Mouse (Mus musculus): ENCODE measurements around the gene Cars2. TPM values are rescaled to one million over a fixed set of nuclear protein-coding genes. Genes with fewer than 3 reads are reported as not detected.
A peak's percentile ranks its signal among the peaks of the same experiment; 100 is the strongest.
"Not testable (repeated sequence)": the region's sequence is repeated elsewhere in the genome, so short reads cannot be mapped to it uniquely, and the experiment has no call there.

Gene Cars2
- polyA plus RNA-seq, 1 experiment from 2014 or later = 25.4 TPM

- ATAC-seq (ENCODE audit: low read depth) = peak; percentile 74
- peak within 1 kb of the TSS; percentile 56 for H3K9ac ChIP-seq
- under 1% methylated on average over 69 of the region's 69 CpGs for WGBS
- H3K27me3 ChIP-seq = peaks cover 91% of the 10 kb centered on the region
- peaks cover 26% of the 10 kb centered on the region for H3K4me1 ChIP-seq (replicated peaks)
- H3K36me3 ChIP-seq = no peaks in the 10 kb centered on the region
- H3K27ac ChIP-seq (replicated peaks) = no peak within 1 kb of the TSS
- peak within 1 kb of the TSS; percentile 49 for H3K4me3 ChIP-seq
- peak within 1 kb of the TSS; percentile 97 for H3K4me2 ChIP-seq
- H3K9me3 ChIP-seq = no peaks in the 10 kb centered on the region
Observed at GRCm38 (mm10) chr8:11477811-11478761, 72.5 kb downstream of the Cars2 start, which contains the start of gene Rab20. Gene Rab20 (minus strand): TSS chr8:11478710.

GRCm38 (mm10) chr8:11477178-11477553 lies 73.4 kb downstream of the Cars2 start:
- 8% methylated on average over 9 of the region's 9 CpGs for WGBS
- Histone ChIP-seq H3K9ac (no peak overlapping the region), H3K4me3 (peak overlapping the region; percentile 49)

GRCm38 (mm10) chr8:11476338-11477177 lies 74.0 kb downstream of the Cars2 start:
- peak overlapping the region; percentile 49 for H3K4me3 ChIP-seq

More at GRCm38 (mm10) chr8:11477178-11477553, 73.4 kb downstream of the Cars2 start:
- Histone ChIP-seq H3K27ac (replicated peaks) (no peak overlapping the region), H3K27me3 (peaks cover 88% of the 10 kb centered on the region), H3K4me2 (peak overlapping the region; percentile 97), H3K36me3 (no peaks in the 10 kb centered on the region), H3K4me1 (replicated peaks) (peaks cover 26% of the 10 kb centered on the region), H3K9me3 (no peaks in the 10 kb centered on the region)
- no peak for ATAC-seq (ENCODE audit: low read depth)

GRCm38 (mm10) chr8:11475876-11476275 lies 74.7 kb downstream of the Cars2 start:
- peaks cover 26% of the 10 kb centered on the region for H3K4me1 ChIP-seq (replicated peaks)
- H3K27me3 ChIP-seq = peaks cover 80% of the 10 kb centered on the region
- WGBS = 4% methylated on average over 2 of the region's 2 CpGs
- ATAC-seq (ENCODE audit: low read depth) = no peak
- no peak overlapping the region for H3K27ac ChIP-seq (replicated peaks)
- H3K4me3 ChIP-seq = no peak overlapping the region
- no peak overlapping the region for H3K4me2 ChIP-seq
- H3K36me3 ChIP-seq = no peaks in the 10 kb centered on the region
- H3K9ac ChIP-seq = no peak overlapping the region
- H3K9me3 ChIP-seq = no peaks in the 10 kb centered on the region

More at GRCm38 (mm10) chr8:11476338-11477177, 74.0 kb downstream of the Cars2 start:
- Histone ChIP-seq H3K9ac (no peak overlapping the region), H3K4me2 (peak overlapping the region; percentile 97), H3K36me3 (no peaks in the 10 kb centered on the region), H3K9me3 (no peaks in the 10 kb centered on the region), H3K27ac (replicated peaks) (no peak overlapping the region), H3K27me3 (peaks cover 85% of the 10 kb centered on the region), H3K4me1 (replicated peaks) (peaks cover 26% of the 10 kb centered on the region)
- ATAC-seq (ENCODE audit: low read depth) = no peak
- 7% methylated on average over 24 of the region's 24 CpGs for WGBS

GRCm38 (mm10) chr8:11475397-11475796 lies 75.2 kb downstream of the Cars2 start:
- Histone ChIP-seq H3K27me3 (peaks cover 75% of the 10 kb centered on the region), H3K9ac (no peak overlapping the region), H3K4me2 (no peak overlapping the region), H3K36me3 (no peaks in the 10 kb centered on the region), H3K4me3 (no peak overlapping the region), H3K27ac (replicated peaks) (no peak overlapping the region), H3K4me1 (replicated peaks) (peaks cover 26% of the 10 kb centered on the region), H3K9me3 (no peaks in the 10 kb centered on the region)
- WGBS = 9% methylated on average over 9 of the region's 10 CpGs
- ATAC-seq (ENCODE audit: low read depth) = no peak

- Histone ChIP-seq H3K4me3 (no peak overlapping the region), H3K4me1 (replicated peaks) (peaks cover 17% of the 10 kb centered on the region), H3K9ac (no peak overlapping the region), H3K27me3 (peaks cover 52% of the 10 kb centered on the region), H3K27ac (replicated peaks) (no peak overlapping the region), H3K4me2 (no peak overlapping the region), H3K9me3 (no peaks in the 10 kb centered on the region), H3K36me3 (no peaks in the 10 kb centered on the region)
- 38% methylated on average over 4 of the region's 4 CpGs for WGBS
- ATAC-seq (ENCODE audit: low read depth) = no peak
Observed at GRCm38 (mm10) chr8:11473072-11473471, 77.5 kb downstream of the Cars2 start.

- WGBS = 55% methylated on average over 8 of the region's 8 CpGs
- no peak for ATAC-seq (ENCODE audit: low read depth)
Observed at GRCm38 (mm10) chr8:11471309-11471708, 79.3 kb downstream of the Cars2 start.

GRCm38 (mm10) chr8:11470694-11471093 lies 79.9 kb downstream of the Cars2 start:
- WGBS = 85% methylated on average over 7 of the region's 7 CpGs
- no peaks in the 10 kb centered on the region for H3K36me3 ChIP-seq
- H3K4me1 ChIP-seq (replicated peaks) = no peaks in the 10 kb centered on the region
- H3K9me3 ChIP-seq = no peaks in the 10 kb centered on the region
- H3K4me3 ChIP-seq = no peak overlapping the region
- no peak overlapping the region for H3K27ac ChIP-seq (replicated peaks)
- no peak for ATAC-seq (ENCODE audit: low read depth)
- no peak overlapping the region for H3K9ac ChIP-seq
- peaks cover 28% of the 10 kb centered on the region for H3K27me3 ChIP-seq
- no peak overlapping the region for H3K4me2 ChIP-seq

More at GRCm38 (mm10) chr8:11471309-11471708, 79.3 kb downstream of the Cars2 start:
- Histone ChIP-seq H3K27ac (replicated peaks) (no peak overlapping the region), H3K9me3 (no peaks in the 10 kb centered on the region), H3K4me2 (no peak overlapping the region), H3K9ac (no peak overlapping the region), H3K4me1 (replicated peaks) (peaks cover 1% of the 10 kb centered on the region; the same call in 1 of the 2 replicates), H3K36me3 (no peaks in the 10 kb centered on the region), H3K4me3 (no peak overlapping the region), H3K27me3 (peaks cover 34% of the 10 kb centered on the region)

- no peak for ATAC-seq (ENCODE audit: low read depth)
- H3K27me3 ChIP-seq = peaks cover 13% of the 10 kb centered on the region
- H3K4me2 ChIP-seq = no peak overlapping the region
- H3K36me3 ChIP-seq = no peaks in the 10 kb centered on the region
- H3K9ac ChIP-seq = no peak overlapping the region
- H3K4me1 ChIP-seq (replicated peaks) = no peaks in the 10 kb centered on the region
- no peaks in the 10 kb centered on the region for H3K9me3 ChIP-seq
- WGBS = 0% methylated on average over 3 of the region's 3 CpGs
- H3K4me3 ChIP-seq = no peak overlapping the region
- H3K27ac ChIP-seq (replicated peaks) = no peak overlapping the region
Observed at GRCm38 (mm10) chr8:11469095-11469494, 81.5 kb downstream of the Cars2 start.

GRCm38 (mm10) chr8:11466528-11466927 lies 84.1 kb downstream of the Cars2 start:
- not testable (repeated sequence) for H3K9ac ChIP-seq; H3K27ac ChIP-seq (replicated peaks); H3K9me3 ChIP-seq; H3K4me3 ChIP-seq; ATAC-seq (ENCODE audit: low read depth); H3K4me2 ChIP-seq; H3K27me3 ChIP-seq; H3K4me1 ChIP-seq (replicated peaks); H3K36me3 ChIP-seq
- 90% methylated on average over 5 of the region's 5 CpGs for WGBS

GRCm38 (mm10) chr8:11465619-11466018 lies 85.0 kb downstream of the Cars2 start:
- no peak overlapping the region for H3K27ac ChIP-seq (replicated peaks)
- no peak overlapping the region for H3K9ac ChIP-seq
- H3K4me2 ChIP-seq = no peak overlapping the region
- H3K4me3 ChIP-seq = no peak overlapping the region
- no peaks in the 10 kb centered on the region for H3K4me1 ChIP-seq (replicated peaks)
- ATAC-seq (ENCODE audit: low read depth) = no peak
- 93% methylated on average over 4 of the region's 4 CpGs for WGBS
- H3K36me3 ChIP-seq = no peaks in the 10 kb centered on the region
- H3K27me3 ChIP-seq = no peaks in the 10 kb centered on the region
- H3K9me3 ChIP-seq = no peaks in the 10 kb centered on the region

GRCm38 (mm10) chr8:11464707-11464964 lies 85.9 kb downstream of the Cars2 start:
- Histone ChIP-seq H3K27me3 (no peaks in the 10 kb centered on the region), H3K4me1 (replicated peaks) (no peaks in the 10 kb centered on the region), H3K27ac (replicated peaks) (no peak overlapping the region), H3K4me2 (no peak overlapping the region), H3K4me3 (no peak overlapping the region), H3K9ac (no peak overlapping the region), H3K36me3 (no peaks in the 10 kb centered on the region), H3K9me3 (no peaks in the 10 kb centered on the region)
- whole genome bisulfite sequencing = 84% methylated on average over 3 of the region's 3 CpGs
- no peak for ATAC-seq (ENCODE audit: low read depth)
